Mouse (Mus musculus) limb, embryonic 14.5 days (tissue): ENCODE results near the gene Emilin2. TPM values are rescaled to one million over a fixed set of nuclear protein-coding genes. Genes with fewer than 3 reads are reported as not detected.
A peak's percentile ranks its signal among the peaks of the same experiment; 100 is the strongest.

Experiments
- ATAC-seq: fragments of 200-750 bp; cut with Nextera tagmentation; 2 replicates; pipeline ENCODE4 v1.8.0; 2017; ENCODE audit warnings: low read depth, moderate number of reproducible peaks, moderate TSS enrichment; ENCODE audit not compliant: low FRiP score
- DNase-seq: peaks from one replicate; pipeline ENCODE4 v3.0.0-alpha.2; 2015; ENCODE audit warnings: low spot score
- H3K27ac ChIP-seq: fragments of 300-500 bp; sonication (generic); replicated peaks from 2 replicates; pipeline ENCODE4 v1.5.1; 2014; ENCODE audit warnings: low read depth, mild to moderate bottlenecking, low read length, moderate library complexity, mixed read lengths
- H3K27me3 ChIP-seq: fragments of 300-500 bp; sonication (generic); 2 replicates; pipeline ENCODE4 v1.6.1; 2014; ENCODE audit warnings: low read length, mixed read lengths; ENCODE audit not compliant: control insufficient read depth, insufficient read depth
- H3K36me3 ChIP-seq: fragments of 300-500 bp; sonication (generic); 2 replicates; pipeline ENCODE4 v1.6.1; 2014; ENCODE audit warnings: mild to moderate bottlenecking, low read length, moderate library complexity, mixed read lengths; ENCODE audit not compliant: control insufficient read depth, insufficient read depth
- H3K4me1 ChIP-seq: fragments of 300-500 bp; sonication (generic); 2 replicates; pipeline ENCODE4 v1.6.1; 2014; ENCODE audit warnings: antibody characterized with exemption, low read length, mixed read lengths; ENCODE audit not compliant: control insufficient read depth, insufficient read depth
- H3K4me2 ChIP-seq: fragments of 300-500 bp; sonication (generic); replicated peaks from 2 replicates; pipeline ENCODE4 v1.6.1; 2014; ENCODE audit warnings: low read depth, mild to moderate bottlenecking, low read length, moderate library complexity; ENCODE audit not compliant: severe bottlenecking
- H3K4me3 ChIP-seq: fragments of 300-500 bp; sonication (generic); replicated peaks from 2 replicates; pipeline ENCODE4 v1.5.1; 2014; ENCODE audit warnings: low read length
- H3K9ac ChIP-seq: fragments of 300-500 bp; sonication (generic); 2 replicates; pipeline ENCODE4 v1.6.1; 2014; ENCODE audit warnings: mild to moderate bottlenecking, low read depth, low read length, moderate library complexity; ENCODE audit not compliant: severe bottlenecking
- H3K9me3 ChIP-seq: fragments of 300-500 bp; sonication (generic); 2 replicates; pipeline ENCODE4 v1.6.1; 2016; ENCODE audit warnings: low read length; ENCODE audit not compliant: control insufficient read depth
- POLR2A ChIP-seq: fragments of 200-500 bp; IDR thresholded peaks from 2 replicates; pipeline ENCODE4 v1.8.0; 2012; ENCODE audit warnings: inconsistent platforms, mild to moderate bottlenecking, moderate library complexity, borderline replicate concordance; ENCODE audit not compliant: insufficient read depth, insufficient read length; ENCODE audit errors: extremely low read depth
- WGBS: fragments of 180-500 bp; shearing (Covaris S2); extraction: QIAGEN DNeasy Blood & Tissue Kit; methylation state at CpG from one replicate; pipeline ENCODE4 v1.1.7; 2014; 5-methylcytosine and 5-hydroxymethylcytosine counted together
- polyA plus RNA-seq, 2 experiments: library from polyadenylated mRNA; depleted of rRNA in 1 of 2; stranded (reverse) in 1 of 2; unstranded in 1 of 2; fragments of >200 nt; fragmentation: Nextera tagmentation in 1 of 2; extraction: Ambion mirVana in 1 of 2; gene quantifications; 2 replicates each; pipeline versions ENCODE4 v1.2.1 to v1.2.3; 2012 to 2014

The Emilin2 gene
- polyA plus RNA-seq, 2 experiments, result 22.7 to 30.0 TPM

- ATAC-seq (no peak), DNase-seq (no peak)
- no peak for TF ChIP-seq POLR2A
Measured at GRCm38 (mm10) chr17:71291897-71292420, 19.8 kb downstream of the Emilin2 start.

GRCm38 (mm10) chr17:71290486-71291410 is 21.0 kb downstream of the Emilin2 start:
- H3K9me3 ChIP-seq, result no peaks in the 10 kb centered on the region
- no peaks in the 10 kb centered on the region for H3K27me3 ChIP-seq
- no peaks in the 10 kb centered on the region for H3K36me3 ChIP-seq
- TF ChIP-seq POLR2A, result no peak
- H3K4me1 ChIP-seq, result peaks cover 8% of the 10 kb centered on the region
- 71% methylated on average over 7 of the region's 7 CpGs for WGBS
- H3K4me3 ChIP-seq, result no peak overlapping the region
- ATAC-seq (no peak), DNase-seq (no peak)
- no peak overlapping the region for H3K4me2 ChIP-seq
- H3K9ac ChIP-seq, result no peak overlapping the region
- no peak overlapping the region for H3K27ac ChIP-seq

More at GRCm38 (mm10) chr17:71291897-71292420, 19.8 kb downstream of the Emilin2 start:
- Histone ChIP-seq H3K4me3 (no peak overlapping the region), H3K27me3 (no peaks in the 10 kb centered on the region), H3K4me2 (no peak overlapping the region), H3K9ac (no peak overlapping the region), H3K27ac (no peak overlapping the region), H3K9me3 (no peaks in the 10 kb centered on the region), H3K36me3 (no peaks in the 10 kb centered on the region), H3K4me1 (peaks cover 5% of the 10 kb centered on the region; the same call in 1 of the 2 replicates)
- WGBS, result 88% methylated on average over 6 of the region's 6 CpGs

GRCm38 (mm10) chr17:71289572-71290176 is 22.1 kb downstream of the Emilin2 start:
- Histone ChIP-seq H3K9me3 (no peaks in the 10 kb centered on the region), H3K27me3 (no peaks in the 10 kb centered on the region), H3K36me3 (no peaks in the 10 kb centered on the region), H3K4me1 (peaks cover 19% of the 10 kb centered on the region), H3K27ac (no peak overlapping the region), H3K4me2 (no peak overlapping the region), H3K4me3 (no peak overlapping the region), H3K9ac (no peak overlapping the region)
- no peak for TF ChIP-seq POLR2A
- 71% methylated on average over 6 of the region's 6 CpGs for WGBS
- ATAC-seq (peak; percentile 51; the same call in 1 of the 2 replicates), DNase-seq (peak; percentile 39)

GRCm38 (mm10) chr17:71288808-71289548 is 22.8 kb downstream of the Emilin2 start:
- Histone ChIP-seq H3K27ac (no peak overlapping the region), H3K4me3 (no peak overlapping the region)
- WGBS, result 81% methylated on average over 10 of the region's 10 CpGs

GRCm38 (mm10) chr17:71288145-71288758 is 23.5 kb downstream of the Emilin2 start:
- no peak overlapping the region for H3K9ac ChIP-seq
- no peak for DNase-seq
- 79% methylated on average over 11 of the region's 11 CpGs for WGBS

More at GRCm38 (mm10) chr17:71288808-71289548, 22.8 kb downstream of the Emilin2 start:
- no peaks in the 10 kb centered on the region for H3K9me3 ChIP-seq
- ATAC-seq (no peak), DNase-seq (no peak)
- no peaks in the 10 kb centered on the region for H3K36me3 ChIP-seq
- H3K4me1 ChIP-seq, result peaks cover 20% of the 10 kb centered on the region
- no peak overlapping the region for H3K4me2 ChIP-seq
- H3K27me3 ChIP-seq, result no peaks in the 10 kb centered on the region
- H3K9ac ChIP-seq, result no peak overlapping the region
- no peak for TF ChIP-seq POLR2A

More at GRCm38 (mm10) chr17:71288145-71288758, 23.5 kb downstream of the Emilin2 start:
- Histone ChIP-seq H3K9me3 (no peaks in the 10 kb centered on the region), H3K27me3 (no peaks in the 10 kb centered on the region), H3K4me3 (no peak overlapping the region), H3K4me1 (peaks cover 26% of the 10 kb centered on the region), H3K27ac (no peak overlapping the region), H3K4me2 (no peak overlapping the region), H3K36me3 (no peaks in the 10 kb centered on the region)
- TF ChIP-seq POLR2A, result no peak
- no peak for ATAC-seq
